Mouse (Mus musculus) midbrain, embryonic 16.5 days (tissue): ENCODE results near the gene Slc23a4. TPM values are rescaled to one million over a fixed set of nuclear protein-coding genes. Genes with fewer than 3 reads are reported as not detected.

Experiments used
- ATAC-seq: fragments of 200-750 bp; cut with Nextera tagmentation; 2 replicates; pipeline ENCODE4 v1.8.0; 2017; ENCODE audit warnings: moderate TSS enrichment
- H3K27ac ChIP-seq: fragments of 300-500 bp; sonication (generic); 2 replicates; pipeline ENCODE4 v1.5.1; 2014; ENCODE audit warnings: mild to moderate bottlenecking, low read length, mixed read lengths
- H3K27me3 ChIP-seq: fragments of 300-500 bp; sonication (generic); 2 replicates; pipeline ENCODE4 v1.6.1; 2014; ENCODE audit warnings: low read depth, low read length, mixed read lengths; ENCODE audit not compliant: control insufficient read depth, insufficient read depth
- H3K36me3 ChIP-seq: fragments of 300-500 bp; sonication (generic); 2 replicates; pipeline ENCODE4 v1.6.1; 2014; ENCODE audit warnings: mild to moderate bottlenecking, low read length, moderate library complexity, mixed read lengths; ENCODE audit not compliant: control insufficient read depth, insufficient read depth
- H3K4me1 ChIP-seq: fragments of 300-500 bp; sonication (generic); 2 replicates; pipeline ENCODE4 v1.6.1; 2014; ENCODE audit warnings: mild to moderate bottlenecking, low read length, mixed read lengths; ENCODE audit not compliant: control insufficient read depth, insufficient read depth
- H3K4me2 ChIP-seq: fragments of 300-500 bp; sonication (generic); 2 replicates; pipeline ENCODE4 v1.6.1; 2014; ENCODE audit warnings: mild to moderate bottlenecking, low read length, mixed read lengths
- H3K4me3 ChIP-seq: fragments of 300-500 bp; sonication (generic); 2 replicates; pipeline ENCODE4 v1.5.1; 2014; ENCODE audit warnings: low read depth, mild to moderate bottlenecking, low read length, moderate library complexity, mixed read lengths
- H3K9ac ChIP-seq: fragments of 300-500 bp; sonication (generic); 2 replicates; pipeline ENCODE4 v1.6.1; 2014; ENCODE audit warnings: low read depth, low read length, mixed read lengths
- H3K9me3 ChIP-seq: fragments of 300-500 bp; sonication (generic); replicated peaks from 2 replicates; pipeline ENCODE4 v1.6.1; 2014; ENCODE audit warnings: mild to moderate bottlenecking, low read length, mixed read lengths; ENCODE audit not compliant: control insufficient read depth, poor library complexity, severe bottlenecking
- WGBS: fragments of 180-500 bp; shearing (Covaris S2); extraction: QIAGEN DNeasy Blood & Tissue Kit; methylation state at CpG from one replicate; pipeline ENCODE4 v1.1.7; 2014; 5-methylcytosine and 5-hydroxymethylcytosine counted together
- polyA plus RNA-seq: library from polyadenylated mRNA; unstranded; fragments of >200 nt; fragmentation: Nextera tagmentation; extraction: Ambion mirVana; gene quantifications from 2 replicates; pipeline ENCODE4 v1.2.1, GENCODE M21; 2015

Slc23a4 gene
- polyA plus RNA-seq, 1 experiment from 2014 or later = 0.92 TPM

DNA sequence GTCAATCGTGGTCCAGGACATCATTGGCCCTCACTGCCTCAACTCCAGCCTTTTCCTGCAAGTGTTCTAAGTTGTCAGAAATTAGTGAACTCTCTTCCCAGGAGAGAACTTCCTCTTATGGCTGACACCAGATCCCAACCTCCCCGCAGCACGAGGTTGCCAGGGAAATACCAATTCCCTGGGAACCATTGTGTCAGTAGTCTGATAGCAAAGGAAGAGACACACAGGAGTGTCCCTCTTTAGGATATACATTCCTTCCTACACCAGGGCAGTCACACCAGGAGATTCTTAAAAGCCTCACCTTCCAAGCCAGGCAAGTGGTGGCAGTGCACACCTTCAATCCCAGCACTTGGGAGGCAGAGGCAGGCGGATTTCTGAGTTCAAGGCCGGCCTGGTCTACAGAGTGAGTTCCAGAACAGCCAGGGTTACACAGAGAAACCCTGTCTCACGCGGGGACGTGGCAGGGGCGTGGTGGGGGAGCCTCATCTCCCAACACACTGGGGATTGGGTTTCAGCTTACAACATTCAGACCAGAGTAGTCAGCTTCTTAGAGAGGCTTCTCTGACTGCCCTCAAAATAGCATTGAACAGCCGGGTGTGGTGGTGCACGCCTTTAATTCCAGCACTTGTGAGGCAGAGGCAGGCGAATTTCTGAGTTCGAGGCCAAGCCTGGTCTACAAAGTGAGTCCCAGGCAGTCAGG, 74.7 kb downstream of the Slc23a4 start:
- Histone ChIP-seq H3K9me3 (no peaks in the 10 kb centered on the region), H3K4me1 (peaks cover 11% of the 10 kb centered on the region), H3K4me2 (no peak overlapping the region), H3K4me3 (no peak overlapping the region), H3K9ac (no peak overlapping the region), H3K27ac (no peak overlapping the region), H3K36me3 (no peaks in the 10 kb centered on the region), H3K27me3 (no peaks in the 10 kb centered on the region)
- 87% methylated on average over 13 of the region's 13 CpGs for WGBS
- no peak for ATAC-seq

DNA sequence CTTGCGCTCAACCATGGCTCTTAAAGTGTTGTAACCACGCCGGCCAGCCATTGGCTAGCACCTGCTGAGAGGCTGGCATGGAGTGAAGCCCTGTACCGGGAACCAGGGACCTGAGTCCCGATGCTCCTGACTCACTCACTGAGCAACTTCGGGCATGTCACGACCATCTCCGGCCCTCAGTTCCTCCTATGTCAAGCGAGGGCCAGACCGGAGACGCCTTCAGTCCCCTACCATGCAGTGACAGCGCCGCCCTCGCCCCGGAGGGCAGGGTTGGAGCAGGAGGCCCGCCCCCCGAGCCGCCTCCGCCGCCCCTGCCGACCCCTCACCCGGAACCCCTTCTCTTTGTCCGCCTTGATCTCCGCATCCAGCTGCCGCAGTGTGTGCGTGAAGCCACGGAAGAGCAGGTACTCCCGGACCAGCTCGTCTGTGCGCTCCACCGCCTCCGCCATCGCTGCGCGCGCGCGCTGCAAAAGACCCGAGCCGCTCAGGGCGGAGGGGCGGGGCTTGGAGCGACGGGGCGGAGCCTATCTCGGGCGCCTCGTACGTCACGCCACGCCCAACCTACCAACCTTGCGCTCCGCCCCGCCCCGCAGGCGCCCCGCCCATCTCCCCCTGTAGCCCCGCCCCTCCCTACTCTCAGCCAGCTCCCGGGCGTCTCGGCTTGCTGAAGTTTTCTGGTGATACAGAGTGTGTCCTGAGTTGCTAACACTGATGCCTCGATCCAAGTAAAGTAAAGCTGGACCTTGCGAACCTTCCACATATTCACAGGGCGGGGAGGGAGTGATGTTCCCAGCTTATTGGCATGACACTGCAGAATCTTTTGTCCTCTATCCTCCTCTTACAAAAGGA, 77.6 kb downstream of the Slc23a4 start, which contains the start of gene Wdr91:
Gene Wdr91 (minus strand): TSS at position 506 of the 849 bp plus-strand sequence.
- H3K4me3 ChIP-seq = peak within 1 kb of the TSS; percentile 54
- H3K4me1 ChIP-seq = peaks cover 11% of the 10 kb centered on the region
- H3K36me3 ChIP-seq = no peaks in the 10 kb centered on the region
- under 1% methylated on average over 55 of the region's 64 CpGs for WGBS
- peak within 1 kb of the TSS; percentile 76 for H3K4me2 ChIP-seq
- no peaks in the 10 kb centered on the region for H3K27me3 ChIP-seq
- H3K9me3 ChIP-seq = no peaks in the 10 kb centered on the region
- peak; percentile 94 for ATAC-seq
- H3K27ac ChIP-seq = peak within 1 kb of the TSS; percentile 88
- H3K9ac ChIP-seq = peak within 1 kb of the TSS; percentile 82

DNA sequence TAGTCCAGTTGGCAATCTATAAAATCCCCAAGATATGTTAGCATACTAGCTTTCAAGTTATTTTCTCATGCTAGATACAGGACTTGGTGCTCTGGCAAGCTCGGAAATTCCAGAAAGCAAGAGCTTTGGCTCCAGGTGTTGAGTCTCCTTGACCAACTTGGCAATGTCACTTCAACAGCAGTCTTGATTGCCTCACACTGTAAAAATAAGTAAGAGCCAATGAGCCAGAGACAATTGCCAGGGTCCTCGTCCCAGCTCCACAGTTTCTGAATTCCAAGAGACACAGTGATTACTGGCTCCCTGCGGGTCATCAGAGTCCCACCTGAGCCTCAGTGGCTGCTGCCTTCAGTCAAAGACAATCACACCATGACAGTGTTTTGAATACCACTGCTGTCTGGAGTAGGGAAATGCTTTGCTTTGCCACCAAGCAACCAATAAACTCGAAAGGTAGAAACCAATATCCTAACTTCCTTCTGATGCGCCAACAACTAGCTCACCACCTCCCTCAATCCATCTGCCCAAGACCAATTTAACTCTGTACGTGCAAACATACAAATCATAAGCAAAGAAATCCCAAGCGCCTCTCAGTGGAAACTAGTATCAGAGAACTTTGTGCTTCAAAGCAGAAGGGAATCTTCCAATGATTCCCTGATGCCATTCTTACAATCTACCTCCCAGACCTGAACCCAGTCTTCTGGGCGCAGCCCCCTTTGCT, 78.4 kb downstream of the Slc23a4 start:
- Histone ChIP-seq H3K4me3 (peak overlapping the region; percentile 54), H3K4me1 (peaks cover 11% of the 10 kb centered on the region), H3K4me2 (peak overlapping the region; percentile 76), H3K9me3 (no peaks in the 10 kb centered on the region), H3K27ac (peak overlapping the region; percentile 88), H3K9ac (peak overlapping the region; percentile 82), H3K36me3 (peaks cover 5% of the 10 kb centered on the region; the same call in 1 of the 2 replicates), H3K27me3 (no peaks in the 10 kb centered on the region)
- WGBS = 49% methylated on average over 8 of the region's 8 CpGs
- no peak for ATAC-seq

DNA sequence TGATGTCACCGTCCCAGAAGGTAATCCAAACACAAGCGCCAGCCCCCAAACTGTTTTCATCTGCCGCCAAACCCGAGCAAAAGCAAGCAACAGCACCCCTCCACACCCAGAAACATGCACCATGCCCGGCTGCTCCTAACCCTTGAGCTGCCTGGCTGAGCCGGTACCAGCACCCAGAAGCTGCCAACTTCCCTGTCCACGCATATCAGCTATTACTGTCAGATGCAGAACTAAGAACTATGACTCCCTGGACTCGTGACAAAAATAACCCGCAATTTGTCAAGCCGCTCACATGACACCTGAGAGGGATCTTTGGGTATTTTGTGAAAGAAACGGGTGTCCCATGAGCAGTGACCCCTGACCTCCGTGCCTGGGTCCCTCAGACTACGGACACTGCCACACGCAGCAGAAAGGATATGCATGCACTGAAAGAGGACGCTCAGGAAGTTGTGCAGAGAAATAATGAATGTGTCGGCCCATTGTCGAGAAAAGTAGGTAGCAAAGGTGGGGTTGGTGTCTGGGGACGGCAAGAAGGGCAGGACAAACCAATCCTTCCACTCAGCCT, 80.4 kb downstream of the Slc23a4 start:
- no peaks in the 10 kb centered on the region for H3K27me3 ChIP-seq
- H3K4me2 ChIP-seq = no peak overlapping the region
- 90% methylated on average over 18 of the region's 18 CpGs for WGBS
- H3K4me1 ChIP-seq = peaks cover 11% of the 10 kb centered on the region
- H3K4me3 ChIP-seq = no peak overlapping the region
- no peaks in the 10 kb centered on the region for H3K9me3 ChIP-seq
- H3K9ac ChIP-seq = no peak overlapping the region
- no peak overlapping the region for H3K27ac ChIP-seq
- no peak for ATAC-seq
- peaks cover 12% of the 10 kb centered on the region for H3K36me3 ChIP-seq

DNA sequence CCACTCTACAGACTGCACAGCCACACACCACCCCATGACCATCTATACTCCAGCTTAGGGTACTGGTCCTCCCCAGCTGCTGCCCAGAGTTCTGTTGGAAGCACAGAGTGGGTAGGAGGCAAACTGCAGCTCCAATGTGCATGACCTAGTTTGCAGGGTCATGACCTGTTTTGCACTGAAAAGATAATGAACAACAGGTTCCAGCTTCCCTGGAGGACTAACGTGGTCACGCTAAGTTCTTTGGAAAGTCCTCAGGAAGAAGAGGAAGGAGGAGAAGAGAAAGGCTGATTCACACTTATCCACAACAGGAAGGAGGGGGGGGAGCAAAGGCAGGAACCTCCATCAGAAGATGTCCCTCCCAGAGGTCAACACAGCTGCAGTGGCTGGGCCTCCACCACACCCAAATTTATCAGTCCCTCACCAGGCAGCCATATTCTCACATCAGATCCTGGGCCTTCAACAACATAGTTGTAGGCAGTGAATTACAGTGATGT, 81.0 kb downstream of the Slc23a4 start:
- no peak for ATAC-seq

DNA sequence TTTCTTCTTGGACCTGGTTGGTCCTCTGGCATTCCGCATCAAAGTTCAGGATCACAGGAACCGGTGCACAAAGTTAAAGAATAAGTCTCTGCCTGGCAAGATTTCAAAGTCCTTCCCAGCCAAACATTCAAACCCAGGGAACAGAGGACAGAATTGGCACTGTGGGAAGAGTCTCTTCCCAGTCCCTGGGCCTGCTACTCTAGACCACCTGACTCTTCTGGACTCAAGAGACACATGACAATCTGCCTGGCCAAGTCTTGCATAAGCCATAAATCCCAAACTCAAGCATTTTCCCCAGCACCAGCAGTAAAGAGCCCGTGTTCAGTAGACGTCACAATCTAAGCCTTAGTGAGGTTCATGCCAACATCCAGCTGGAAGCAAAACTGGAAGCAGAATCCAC, 81.5 kb downstream of the Slc23a4 start:
- H3K27ac ChIP-seq = no peak overlapping the region
- H3K9ac ChIP-seq = no peak overlapping the region
- peaks cover 12% of the 10 kb centered on the region for H3K36me3 ChIP-seq
- no peaks in the 10 kb centered on the region for H3K27me3 ChIP-seq
- no peak overlapping the region for H3K4me2 ChIP-seq
- no peak for ATAC-seq
- H3K4me1 ChIP-seq = peaks cover 11% of the 10 kb centered on the region
- H3K9me3 ChIP-seq = no peaks in the 10 kb centered on the region
- WGBS = 95% methylated on average over 4 of the region's 4 CpGs
- H3K4me3 ChIP-seq = no peak overlapping the region

More for the DNA sequence above, 81.0 kb downstream of the Slc23a4 start:
- Histone ChIP-seq H3K4me3 (no peak overlapping the region), H3K4me1 (peaks cover 11% of the 10 kb centered on the region), H3K9me3 (no peaks in the 10 kb centered on the region), H3K9ac (no peak overlapping the region), H3K4me2 (no peak overlapping the region), H3K36me3 (peaks cover 12% of the 10 kb centered on the region), H3K27ac (no peak overlapping the region), H3K27me3 (no peaks in the 10 kb centered on the region)
- 80% methylated on average over 2 of the region's 2 CpGs for WGBS

DNA sequence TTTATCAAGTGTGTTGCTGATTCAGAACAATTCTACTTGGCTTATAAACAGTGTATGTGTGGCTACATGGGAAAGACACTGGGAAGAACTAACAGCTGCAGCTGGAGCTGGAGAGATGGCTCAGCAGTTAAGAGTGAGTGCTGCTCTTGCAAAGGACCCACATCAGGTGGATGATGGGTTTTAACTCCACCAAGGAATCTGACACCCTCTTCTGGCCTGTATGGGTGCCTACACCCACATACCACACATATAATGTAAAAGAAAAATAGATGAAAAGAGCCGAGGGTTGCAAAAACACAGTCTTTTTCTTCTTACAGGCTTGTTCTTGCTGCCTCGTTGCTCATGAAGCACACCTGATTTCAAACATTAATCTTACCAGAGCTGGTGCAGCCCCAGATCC, 82.1 kb downstream of the Slc23a4 start:
- ATAC-seq = no peak

DNA sequence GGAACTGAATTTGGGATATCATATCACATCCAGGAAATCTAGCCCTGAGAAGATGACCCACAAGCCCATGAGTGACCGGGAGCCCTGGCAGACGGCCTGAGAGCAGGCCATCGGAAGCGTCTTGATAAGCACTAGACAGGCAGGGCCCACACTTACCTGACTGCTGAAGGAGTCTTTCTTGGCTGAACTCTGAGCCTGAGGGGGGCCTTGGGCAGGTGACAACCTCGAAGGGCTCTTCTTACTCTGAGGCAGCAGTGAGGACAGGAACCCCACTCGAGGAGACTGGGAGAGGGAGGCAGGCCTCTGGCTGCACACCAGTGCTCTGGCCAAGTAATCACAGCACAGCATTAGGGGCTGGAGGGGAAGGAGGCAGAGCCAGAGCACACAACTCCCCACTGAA, 83.8 kb downstream of the Slc23a4 start:
- H3K27me3 ChIP-seq = no peaks in the 10 kb centered on the region
- peaks cover 16% of the 10 kb centered on the region for H3K36me3 ChIP-seq
- no peak overlapping the region for H3K9ac ChIP-seq
- WGBS = 91% methylated on average over 6 of the region's 6 CpGs
- H3K4me1 ChIP-seq = peaks cover 4% of the 10 kb centered on the region
- no peak overlapping the region for H3K4me3 ChIP-seq
- H3K4me2 ChIP-seq = no peak overlapping the region
- no peak overlapping the region for H3K27ac ChIP-seq
- no peaks in the 10 kb centered on the region for H3K9me3 ChIP-seq
- ATAC-seq = no peak

More for the DNA sequence above, 82.1 kb downstream of the Slc23a4 start:
- H3K27me3 ChIP-seq = no peaks in the 10 kb centered on the region
- H3K4me2 ChIP-seq = no peak overlapping the region
- no peak overlapping the region for H3K9ac ChIP-seq
- WGBS = 88% methylated on average over 2 of the region's 2 CpGs
- peaks cover 11% of the 10 kb centered on the region for H3K4me1 ChIP-seq
- H3K4me3 ChIP-seq = no peak overlapping the region
- no peak overlapping the region for H3K27ac ChIP-seq
- peaks cover 16% of the 10 kb centered on the region for H3K36me3 ChIP-seq
- no peaks in the 10 kb centered on the region for H3K9me3 ChIP-seq
